Mouse (Mus musculus) lung, embryonic 16.5 days (tissue): ENCODE measurements around the gene Nr6a1. TPM values are rescaled to one million over a fixed set of nuclear protein-coding genes. Genes with fewer than 3 reads are reported as not detected.

Source experiments
- ATAC-seq: fragments of 200-750 bp; cut with Nextera tagmentation; 2 replicates; pipeline ENCODE4 v1.8.0; 2017; ENCODE audit warnings: low read depth, mild to moderate bottlenecking, moderate library complexity
- H3K27ac ChIP-seq: fragments of 300-500 bp; sonication (generic); 2 replicates; pipeline ENCODE4 v1.5.1; 2014; ENCODE audit warnings: mild to moderate bottlenecking, control low read depth, low read length
- H3K27me3 ChIP-seq: fragments of 300-500 bp; sonication (generic); 2 replicates; pipeline ENCODE4 v1.6.1; 2014; ENCODE audit warnings: low read depth, low read length, mixed read lengths; ENCODE audit not compliant: control insufficient read depth, insufficient read depth
- H3K36me3 ChIP-seq: fragments of 300-500 bp; sonication (generic); 2 replicates; pipeline ENCODE4 v1.6.1; 2014; ENCODE audit warnings: low read length; ENCODE audit not compliant: control insufficient read depth, insufficient read depth
- H3K4me1 ChIP-seq: fragments of 300-500 bp; sonication (generic); replicated peaks from 2 replicates; pipeline ENCODE4 v1.6.1; 2014; ENCODE audit warnings: low read length, mixed read lengths; ENCODE audit not compliant: control insufficient read depth, insufficient read depth
- H3K4me2 ChIP-seq: fragments of 300-500 bp; sonication (generic); 2 replicates; pipeline ENCODE4 v1.6.1; 2014; ENCODE audit warnings: low read depth, low read length, control low read depth
- H3K4me3 ChIP-seq: fragments of 300-500 bp; sonication (generic); 2 replicates; pipeline ENCODE4 v1.5.1; 2014; ENCODE audit warnings: mild to moderate bottlenecking, low read length, control low read depth
- H3K9ac ChIP-seq: fragments of 300-500 bp; sonication (generic); 2 replicates; pipeline ENCODE4 v1.6.1; 2014; ENCODE audit warnings: low read length, control low read depth
- H3K9me3 ChIP-seq: fragments of 300-500 bp; sonication (generic); 2 replicates; pipeline ENCODE4 v1.6.1; 2016; ENCODE audit warnings: low read length; ENCODE audit not compliant: control insufficient read depth
- WGBS: fragments of 180-500 bp; shearing (Covaris S2); extraction: QIAGEN DNeasy Blood & Tissue Kit; methylation state at CpG from one replicate; pipeline ENCODE4 v1.1.7; 2014; 5-methylcytosine and 5-hydroxymethylcytosine counted together
- polyA plus RNA-seq: library from polyadenylated mRNA; unstranded; fragments of >200 nt; fragmentation: Nextera tagmentation; extraction: Ambion mirVana; gene quantifications from 2 replicates; pipeline ENCODE4 v1.2.1, GENCODE M21; 2015

Gene Nr6a1
- polyA plus RNA-seq, 1 experiment from 2014 or later, result 0.60 TPM

GRCm38 (mm10) chr2:38823406-38823805 lies 104.1 kb downstream of the Nr6a1 start:
- H3K27me3 ChIP-seq, result no peaks in the 10 kb centered on the region
- H3K36me3 ChIP-seq, result no peaks in the 10 kb centered on the region
- 5% methylated on average over 8 of the region's 8 CpGs for WGBS
- peak overlapping the region; percentile 89 for H3K9ac ChIP-seq
- H3K9me3 ChIP-seq, result no peaks in the 10 kb centered on the region
- peak overlapping the region; percentile 74 for H3K4me2 ChIP-seq
- peak overlapping the region; percentile 74 for H3K4me3 ChIP-seq
- ATAC-seq, result peak; percentile 48
- peak overlapping the region; percentile 99 for H3K27ac ChIP-seq
- H3K4me1 ChIP-seq, result peaks cover 10% of the 10 kb centered on the region

- peak; percentile 94 for ATAC-seq
- WGBS, result 5% methylated on average over 6 of the region's 6 CpGs
- no peaks in the 10 kb centered on the region for H3K9me3 ChIP-seq
- no peaks in the 10 kb centered on the region for H3K36me3 ChIP-seq
- H3K27me3 ChIP-seq, result no peaks in the 10 kb centered on the region
- H3K4me1 ChIP-seq, result peaks cover 10% of the 10 kb centered on the region
- H3K27ac ChIP-seq, result peak overlapping the region; percentile 99
- H3K9ac ChIP-seq, result peak overlapping the region; percentile 89
- peak overlapping the region; percentile 74 for H3K4me2 ChIP-seq
- peak overlapping the region; percentile 74 for H3K4me3 ChIP-seq
These were observed 104.5 kb downstream of the Nr6a1 start for GRCm38 (mm10) chr2:38822995-38823394.

GRCm38 (mm10) chr2:38817487-38817886 lies 110.0 kb downstream of the Nr6a1 start:
- no peak overlapping the region for H3K9ac ChIP-seq
- no peak overlapping the region for H3K27ac ChIP-seq
- WGBS, result 81% methylated on average over 4 of the region's 4 CpGs
- H3K4me3 ChIP-seq, result no peak overlapping the region
- ATAC-seq, result no peak
- H3K9me3 ChIP-seq, result no peaks in the 10 kb centered on the region
- no peaks in the 10 kb centered on the region for H3K27me3 ChIP-seq
- no peaks in the 10 kb centered on the region for H3K4me1 ChIP-seq
- H3K4me2 ChIP-seq, result no peak overlapping the region
- H3K36me3 ChIP-seq, result no peaks in the 10 kb centered on the region

GRCm38 (mm10) chr2:38797087-38797624 lies 130.3 kb downstream of the Nr6a1 start:
- Histone ChIP-seq H3K27ac (no peak overlapping the region), H3K4me2 (no peak overlapping the region), H3K9me3 (no peaks in the 10 kb centered on the region), H3K4me3 (no peak overlapping the region), H3K27me3 (no peaks in the 10 kb centered on the region), H3K36me3 (no peaks in the 10 kb centered on the region), H3K4me1 (0 out of 2 replicates have a peak, but pooled peaks cover 2% of the 10 kb centered on the region), H3K9ac (no peak overlapping the region)
- ATAC-seq, result peak; percentile 20; the same call in 1 of the 2 replicates
- WGBS, result 13% methylated on average over 3 of the region's 3 CpGs

GRCm38 (mm10) chr2:38787338-38787737 lies 140.2 kb downstream of the Nr6a1 start:
- H3K27me3 ChIP-seq, result no peaks in the 10 kb centered on the region
- H3K4me2 ChIP-seq, result no peak overlapping the region

GRCm38 (mm10) chr2:38786216-38786960 lies 141.1 kb downstream of the Nr6a1 start:
- Histone ChIP-seq H3K36me3 (no peaks in the 10 kb centered on the region), H3K4me3 (no peak overlapping the region), H3K27ac (no peak overlapping the region), H3K4me2 (no peak overlapping the region), H3K27me3 (no peaks in the 10 kb centered on the region), H3K9ac (no peak overlapping the region), H3K9me3 (no peaks in the 10 kb centered on the region), H3K4me1 (peaks cover 3% of the 10 kb centered on the region)
- 33% methylated on average over 5 of the region's 5 CpGs for WGBS
- ATAC-seq, result no peak

More at GRCm38 (mm10) chr2:38787338-38787737, 140.2 kb downstream of the Nr6a1 start:
- Histone ChIP-seq H3K36me3 (no peaks in the 10 kb centered on the region), H3K4me1 (no peaks in the 10 kb centered on the region), H3K4me3 (no peak overlapping the region), H3K27ac (no peak overlapping the region), H3K9ac (no peak overlapping the region), H3K9me3 (no peaks in the 10 kb centered on the region)
- 47% methylated on average over 4 of the region's 4 CpGs for WGBS
- no peak for ATAC-seq

- WGBS, result 19% methylated on average over 3 of the region's 3 CpGs
- Histone ChIP-seq H3K27ac (no peak overlapping the region), H3K36me3 (no peaks in the 10 kb centered on the region), H3K4me2 (no peak overlapping the region), H3K9me3 (no peaks in the 10 kb centered on the region), H3K4me3 (no peak overlapping the region), H3K4me1 (peaks cover 3% of the 10 kb centered on the region), H3K9ac (no peak overlapping the region), H3K27me3 (no peaks in the 10 kb centered on the region)
- ATAC-seq, result no peak
These were observed 142.4 kb downstream of the Nr6a1 start for GRCm38 (mm10) chr2:38785113-38785512.

GRCm38 (mm10) chr2:38784396-38784795 lies 143.1 kb downstream of the Nr6a1 start:
- ATAC-seq, result no peak
- H3K9me3 ChIP-seq, result no peaks in the 10 kb centered on the region
- no peak overlapping the region for H3K4me2 ChIP-seq
- WGBS, result 27% methylated on average over 11 of the region's 11 CpGs
- no peaks in the 10 kb centered on the region for H3K36me3 ChIP-seq
- H3K9ac ChIP-seq, result no peak overlapping the region
- no peaks in the 10 kb centered on the region for H3K27me3 ChIP-seq
- H3K4me1 ChIP-seq, result peaks cover 3% of the 10 kb centered on the region
- no peak overlapping the region for H3K4me3 ChIP-seq
- H3K27ac ChIP-seq, result no peak overlapping the region

- H3K4me2 ChIP-seq, result no peak overlapping the region
- ATAC-seq, result no peak
- H3K4me1 ChIP-seq, result peaks cover 3% of the 10 kb centered on the region
- H3K27me3 ChIP-seq, result no peaks in the 10 kb centered on the region
- WGBS, result 70% methylated on average over 5 of the region's 5 CpGs
- no peaks in the 10 kb centered on the region for H3K9me3 ChIP-seq
- no peak overlapping the region for H3K9ac ChIP-seq
- no peak overlapping the region for H3K27ac ChIP-seq
- no peak overlapping the region for H3K4me3 ChIP-seq
- no peaks in the 10 kb centered on the region for H3K36me3 ChIP-seq
These were observed 144.1 kb downstream of the Nr6a1 start for GRCm38 (mm10) chr2:38783364-38783763.
